Mouse (Mus musculus): ENCODE data around the gene Slc22a1.
A peak's percentile ranks its signal among the peaks of the same experiment; 100 is the strongest.

Gene Slc22a1

GRCm38 (mm10) chr17:12675646-12676045 is at the start of gene Slc22a1:
TSS of gene Slc22a1 (minus strand) at chr17:12675829.
- DNase-seq (ENCODE audit: extremely low read depth, low read depth, low spot score), result peak; percentile 59

GRCm38 (mm10) chr17:12724767-12725744 is 49.4 kb upstream of the Slc22a1 start:
- peak; percentile 77 for DNase-seq (ENCODE audit: extremely low read depth, low read depth, low spot score)

- DNase-seq (ENCODE audit: extremely low read depth, low read depth, low spot score), result peak; percentile 80
Measured at GRCm38 (mm10) chr17:12723986-12724766, 48.5 kb upstream of the Slc22a1 start.

- DNase-seq (ENCODE audit: extremely low read depth, low read depth, low spot score), result no peak
Measured at GRCm38 (mm10) chr17:12722622-12723021, 47.0 kb upstream of the Slc22a1 start.

GRCm38 (mm10) chr17:12721118-12721886 is 45.7 kb upstream of the Slc22a1 start:
- DNase-seq (ENCODE audit: extremely low read depth, low read depth, low spot score), result no peak

- no peak for DNase-seq (ENCODE audit: extremely low read depth, low read depth, low spot score)
Measured at GRCm38 (mm10) chr17:12718251-12718650, 42.6 kb upstream of the Slc22a1 start.

GRCm38 (mm10) chr17:12717445-12717844 is 41.8 kb upstream of the Slc22a1 start:
- DNase-seq (ENCODE audit: extremely low read depth, low read depth, low spot score), result no peak

GRCm38 (mm10) chr17:12715032-12715431 is 39.4 kb upstream of the Slc22a1 start:
- no peak for DNase-seq (ENCODE audit: extremely low read depth, low read depth, low spot score)

GRCm38 (mm10) chr17:12714080-12714561 is 38.5 kb upstream of the Slc22a1 start:
- no peak for DNase-seq (ENCODE audit: extremely low read depth, low read depth, low spot score)

GRCm38 (mm10) chr17:12712993-12713392 is 37.4 kb upstream of the Slc22a1 start:
- DNase-seq (ENCODE audit: extremely low read depth, low read depth, low spot score), result no peak

GRCm38 (mm10) chr17:12712191-12712590 is 36.6 kb upstream of the Slc22a1 start:
- DNase-seq (ENCODE audit: extremely low read depth, low read depth, low spot score), result no peak

- no peak for DNase-seq (ENCODE audit: extremely low read depth, low read depth, low spot score)
Measured at GRCm38 (mm10) chr17:12710976-12711375, 35.3 kb upstream of the Slc22a1 start.

- no peak for DNase-seq (ENCODE audit: extremely low read depth, low read depth, low spot score)
Measured at GRCm38 (mm10) chr17:12710050-12710780, 34.6 kb upstream of the Slc22a1 start.

GRCm38 (mm10) chr17:12708398-12708797 is 32.8 kb upstream of the Slc22a1 start:
- no peak for DNase-seq (ENCODE audit: extremely low read depth, low read depth, low spot score)

- DNase-seq (ENCODE audit: extremely low read depth, low read depth, low spot score), result no peak
Measured at GRCm38 (mm10) chr17:12706590-12707049, 31.0 kb upstream of the Slc22a1 start.

- no peak for DNase-seq (ENCODE audit: extremely low read depth, low read depth, low spot score)
Measured at GRCm38 (mm10) chr17:12702901-12703300, 27.3 kb upstream of the Slc22a1 start.

- DNase-seq (ENCODE audit: extremely low read depth, low read depth, low spot score), result no peak
Measured at GRCm38 (mm10) chr17:12700373-12700772, 24.7 kb upstream of the Slc22a1 start.

- DNase-seq (ENCODE audit: extremely low read depth, low read depth, low spot score), result no peak
Measured at GRCm38 (mm10) chr17:12691899-12692298, 16.3 kb upstream of the Slc22a1 start.

- no peak for DNase-seq (ENCODE audit: extremely low read depth, low read depth, low spot score)
Measured at GRCm38 (mm10) chr17:12689537-12689936, 13.9 kb upstream of the Slc22a1 start.
